Mouse (Mus musculus) heart, embryonic 10.5 days (tissue): ENCODE data around the gene Il1rn. TPM values are rescaled to one million over a fixed set of nuclear protein-coding genes. Genes with fewer than 3 reads are reported as not detected.

Source experiments
- DNase-seq: peaks from one replicate; pipeline ENCODE4 v3.0.0-alpha.2; 2017; ENCODE audit warnings: low spot score
- H3K27ac ChIP-seq: fragments of 300-500 bp; sonication (generic); 2 replicates; pipeline ENCODE4 v1.5.1; 2016; ENCODE audit warnings: mild to moderate bottlenecking
- H3K27me3 ChIP-seq: fragments of 300-500 bp; sonication (generic); 2 replicates; pipeline ENCODE4 v1.6.1; 2016; ENCODE audit warnings: mild to moderate bottlenecking; ENCODE audit not compliant: poor library complexity, insufficient read depth, severe bottlenecking
- H3K36me3 ChIP-seq: fragments of 300-500 bp; sonication (generic); 2 replicates; pipeline ENCODE4 v1.6.1; 2016; ENCODE audit warnings: mild to moderate bottlenecking, moderate library complexity
- H3K4me1 ChIP-seq: fragments of 300-500 bp; sonication (generic); 2 replicates; pipeline ENCODE4 v1.6.1; 2016; ENCODE audit warnings: mild to moderate bottlenecking
- H3K4me3 ChIP-seq: fragments of 300-500 bp; sonication (generic); 2 replicates; pipeline ENCODE4 v1.5.1; 2016; ENCODE audit warnings: mild to moderate bottlenecking, moderate library complexity
- H3K9me3 ChIP-seq: fragments of 300-500 bp; sonication (generic); 2 replicates; pipeline ENCODE4 v1.6.1; 2016; ENCODE audit warnings: mild to moderate bottlenecking, moderate library complexity
- WGBS: fragments of 180-500 bp; shearing (Covaris S2); methylation state at CpG from one replicate; pipeline ENCODE4 v1.1.7; 2016; 5-methylcytosine and 5-hydroxymethylcytosine counted together
- polyA plus RNA-seq: library from polyadenylated mRNA; unstranded; fragments of >200 nt; fragmentation: Nextera tagmentation; extraction: Ambion mirVana; gene quantifications from 2 replicates; pipeline ENCODE4 v1.2.1, GENCODE M21; 2016

Gene Il1rn
- polyA plus RNA-seq, 1 experiment from 2014 or later: not detected

GRCm38 (mm10) chr2:24385111-24385961 is 48.7 kb downstream of the Il1rn start:
- H3K4me3 ChIP-seq: no peak overlapping the region
- H3K4me1 ChIP-seq: 0 out of 2 replicates have a peak, but pooled peaks cover 2% of the 10 kb centered on the region
- 77% methylated on average over 14 of the region's 14 CpGs for WGBS
- H3K36me3 ChIP-seq: no peaks in the 10 kb centered on the region
- no peaks in the 10 kb centered on the region for H3K9me3 ChIP-seq
- H3K27ac ChIP-seq: no peak overlapping the region
- H3K27me3 ChIP-seq: no peaks in the 10 kb centered on the region
- DNase-seq: peak; percentile 69

- no peak overlapping the region for H3K27ac ChIP-seq
- no peaks in the 10 kb centered on the region for H3K9me3 ChIP-seq
- no peaks in the 10 kb centered on the region for H3K36me3 ChIP-seq
- H3K4me3 ChIP-seq: no peak overlapping the region
- 0 out of 2 replicates have a peak, but pooled peaks cover 2% of the 10 kb centered on the region for H3K4me1 ChIP-seq
- H3K27me3 ChIP-seq: no peaks in the 10 kb centered on the region
- 74% methylated on average over 21 of the region's 21 CpGs for WGBS
- DNase-seq: peak; percentile 63
Observed at GRCm38 (mm10) chr2:24386158-24386963, 49.7 kb downstream of the Il1rn start.

DNA sequence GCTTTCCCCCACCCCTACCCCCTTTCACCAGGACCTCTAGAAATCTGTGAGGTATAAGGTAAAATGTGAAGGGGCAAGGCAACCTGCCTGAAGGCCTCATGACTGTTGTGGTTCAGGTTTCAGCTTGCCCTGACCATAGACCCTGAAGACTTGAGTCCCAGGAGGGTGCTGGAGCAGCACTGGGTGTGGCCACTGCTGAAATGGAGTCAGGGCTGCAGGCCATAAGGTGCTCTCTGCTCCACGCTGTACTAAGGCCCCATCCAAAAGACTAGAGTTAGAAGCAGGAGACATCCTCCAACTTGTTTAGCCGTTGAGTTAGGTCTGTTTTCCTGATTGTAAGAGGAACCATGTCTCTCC is 50.3 kb downstream of the Il1rn start:
- no peaks in the 10 kb centered on the region for H3K36me3 ChIP-seq
- H3K4me1 ChIP-seq: 0 out of 2 replicates have a peak, but pooled peaks cover 2% of the 10 kb centered on the region
- H3K27me3 ChIP-seq: no peaks in the 10 kb centered on the region
- no peak overlapping the region for H3K4me3 ChIP-seq
- no peaks in the 10 kb centered on the region for H3K9me3 ChIP-seq
- H3K27ac ChIP-seq: no peak overlapping the region
- 90% methylated on average over 2 of the region's 2 CpGs for WGBS
- DNase-seq: peak; percentile 43

GRCm38 (mm10) chr2:24387361-24388283 is 51.0 kb downstream of the Il1rn start:
- Histone ChIP-seq H3K4me1 (0 out of 2 replicates have a peak, but pooled peaks cover 2% of the 10 kb centered on the region), H3K36me3 (no peaks in the 10 kb centered on the region), H3K4me3 (no peak overlapping the region), H3K27ac (no peak overlapping the region), H3K27me3 (no peaks in the 10 kb centered on the region), H3K9me3 (no peaks in the 10 kb centered on the region)
- 77% methylated on average over 4 of the region's 4 CpGs for WGBS
- peak; percentile 58 for DNase-seq

DNA sequence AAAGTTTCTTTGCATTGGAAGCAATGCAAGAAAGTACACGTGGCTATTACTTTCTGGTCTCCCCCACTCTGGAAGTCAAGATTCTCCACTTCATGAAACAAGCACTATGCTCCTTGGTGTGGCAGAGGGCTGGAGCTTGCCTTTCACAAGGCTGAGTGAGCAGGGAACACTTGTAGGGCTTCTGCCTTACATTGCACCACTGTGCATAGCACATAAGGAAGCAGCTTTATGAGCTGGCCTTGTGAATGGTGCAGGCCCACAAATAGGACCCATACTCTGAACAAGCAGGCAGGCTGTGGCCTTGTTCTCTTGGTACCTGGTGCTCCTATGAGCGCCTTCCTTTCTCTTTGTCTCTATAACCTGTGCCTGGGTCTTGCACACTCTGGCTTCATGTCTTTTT is 56.6 kb downstream of the Il1rn start:
- peak; percentile 52 for DNase-seq
- H3K36me3 ChIP-seq: no peaks in the 10 kb centered on the region

GRCm38 (mm10) chr2:24397115-24397514 is 60.5 kb downstream of the Il1rn start:
- Histone ChIP-seq H3K27me3 (0 out of 2 replicates have a peak, but pooled peaks cover 5% of the 10 kb centered on the region), H3K9me3 (no peaks in the 10 kb centered on the region), H3K4me3 (no peak overlapping the region), H3K27ac (no peak overlapping the region), H3K4me1 (no peaks in the 10 kb centered on the region), H3K36me3 (no peaks in the 10 kb centered on the region)
- no peak for DNase-seq
- 8% methylated on average over 2 of the region's 2 CpGs for WGBS

More for the DNA sequence above, 56.6 kb downstream of the Il1rn start:
- Histone ChIP-seq H3K27ac (no peak overlapping the region), H3K27me3 (0 out of 2 replicates have a peak, but pooled peaks cover 5% of the 10 kb centered on the region), H3K9me3 (no peaks in the 10 kb centered on the region), H3K4me1 (no peaks in the 10 kb centered on the region), H3K4me3 (no peak overlapping the region)
- 77% methylated on average over 2 of the region's 2 CpGs for WGBS

- WGBS: 76% methylated on average over 3 of the region's 3 CpGs
- peaks cover 27% of the 10 kb centered on the region for H3K27me3 ChIP-seq
- H3K9me3 ChIP-seq: no peaks in the 10 kb centered on the region
- H3K36me3 ChIP-seq: no peaks in the 10 kb centered on the region
- H3K27ac ChIP-seq: no peak overlapping the region
- H3K4me3 ChIP-seq: no peak overlapping the region
- peaks cover 7% of the 10 kb centered on the region; the same call in 1 of the 2 replicates for H3K4me1 ChIP-seq
- no peak for DNase-seq
Observed at GRCm38 (mm10) chr2:24400711-24401110, 64.1 kb downstream of the Il1rn start.

Other genes starting within 250 kb of the Il1rn start
- gene Tbpl2, start 240.3 kb upstream of the Il1rn start, polyA plus RNA-seq: not detected in 2 replicates
- not detected in 2 replicates for gene Il1f8, start 183.7 kb upstream of the Il1rn start, polyA plus RNA-seq
- not detected in 2 replicates for gene Il1f9, start 150.4 kb upstream of the Il1rn start, polyA plus RNA-seq
- not detected in 2 replicates for gene Il1f6, start 121.4 kb upstream of the Il1rn start, polyA plus RNA-seq
- gene Il1f5, start 59.9 kb upstream of the Il1rn start, polyA plus RNA-seq: not detected in 2 replicates
- gene Il1f10, start 45.7 kb upstream of the Il1rn start, polyA plus RNA-seq: not detected in 2 replicates
- 1.1 and 1.3 TPM in 2 replicates for gene Psd4, start 30.7 kb downstream of the Il1rn start, polyA plus RNA-seq
- 0.52 and 1.6 TPM in 2 replicates for gene Pax8, start 138.7 kb downstream of the Il1rn start, polyA plus RNA-seq